Mouse (Mus musculus): ENCODE data around the gene Trpm1. TPM values are rescaled to one million over a fixed set of nuclear protein-coding genes. Genes with fewer than 3 reads are reported as not detected.

Trpm1 gene
- polyA plus RNA-seq, 1 experiment = 0.15 TPM

DNA sequence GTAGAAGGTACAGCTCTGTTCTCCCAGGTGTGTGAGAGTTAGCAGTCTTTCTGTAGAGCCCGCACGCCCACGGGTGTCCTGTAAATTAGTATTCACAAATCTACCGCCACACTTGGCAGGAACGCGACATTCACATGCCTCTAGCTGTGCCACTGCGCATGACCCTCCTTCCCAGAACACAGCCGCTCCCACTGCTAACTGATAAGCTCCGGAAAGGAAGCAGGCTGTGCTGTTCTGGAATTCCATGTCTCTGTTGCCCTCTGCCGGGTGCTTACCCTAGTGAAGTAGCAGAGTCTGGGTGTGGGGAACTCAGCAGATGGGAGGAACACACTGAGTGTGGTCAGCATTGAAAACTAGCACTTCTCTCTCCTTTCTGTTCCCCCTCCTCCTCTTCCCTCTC is 2.1 kb downstream of the Trpm1 start:
- TF ChIP-seq POLR2A (IDR thresholded peaks at IDR 0.05; ENCODE audit: extremely low read depth, insufficient read depth, low read length) (0 out of 2 replicates have a peak, but pooled peaks have one; percentile 32), CTCF (IDR thresholded peaks at IDR 0.05; ENCODE audit: extremely low read depth, insufficient read depth, low read length) (peak; percentile 71)
- peaks cover 15% of the 10 kb centered on the region for H3K4me1 ChIP-seq (ENCODE audit: control insufficient read depth, insufficient read depth, low read length)
- peak overlapping the region; percentile 76 for H3K27ac ChIP-seq (ENCODE audit: insufficient read depth, low read length)
- H3K4me3 ChIP-seq (ENCODE audit: insufficient read depth, low read length) = no peak overlapping the region

DNA sequence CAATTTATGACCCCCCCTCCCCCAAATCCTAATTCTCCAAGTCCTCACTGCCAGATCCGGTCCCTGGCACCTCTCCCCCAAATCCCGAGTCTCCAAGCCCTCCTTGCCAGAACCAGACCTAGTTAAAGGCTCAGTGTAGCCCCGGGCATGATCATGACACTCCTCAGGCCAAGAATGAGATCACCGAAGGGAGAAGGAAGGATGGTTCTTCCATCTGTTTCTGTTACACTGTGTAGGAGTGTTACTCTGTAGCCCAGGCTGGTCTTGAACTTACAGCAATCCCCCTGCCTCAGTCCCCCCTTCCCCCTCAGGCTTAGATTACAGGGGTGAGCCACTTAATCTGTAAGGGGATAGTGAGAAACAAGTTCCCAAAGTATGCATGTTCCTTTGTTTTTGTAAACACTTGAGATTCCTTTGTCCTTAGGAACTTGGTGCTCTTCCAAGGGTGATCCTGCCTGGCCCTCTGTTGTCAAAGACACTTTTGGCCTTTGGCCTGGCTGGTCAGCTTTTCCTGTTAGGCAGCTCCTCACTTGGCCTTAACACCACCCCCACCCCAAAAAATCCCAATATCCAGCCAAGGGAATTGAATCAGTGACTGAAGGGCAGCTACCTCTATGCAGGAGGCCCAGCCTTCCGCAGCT is 2.8 kb downstream of the Trpm1 start:
- Histone ChIP-seq H3K27ac (ENCODE audit: insufficient read depth, low read length) (peak overlapping the region; percentile 76), H3K4me1 (ENCODE audit: control insufficient read depth, insufficient read depth, low read length) (peaks cover 15% of the 10 kb centered on the region), H3K4me3 (ENCODE audit: insufficient read depth, low read length) (no peak overlapping the region)
- TF ChIP-seq CTCF (IDR thresholded peaks at IDR 0.05; ENCODE audit: extremely low read depth, insufficient read depth, low read length) (no peak), POLR2A (IDR thresholded peaks at IDR 0.05; ENCODE audit: extremely low read depth, insufficient read depth, low read length) (no peak)

- 0 out of 2 replicates have a peak overlapping the region, but pooled peaks have one; percentile 43 for H3K27ac ChIP-seq (ENCODE audit: insufficient read depth, low read length)
- H3K4me1 ChIP-seq (ENCODE audit: control insufficient read depth, insufficient read depth, low read length) = peaks cover 15% of the 10 kb centered on the region
- TF ChIP-seq CTCF (IDR thresholded peaks at IDR 0.05; ENCODE audit: extremely low read depth, insufficient read depth, low read length) (no peak), POLR2A (IDR thresholded peaks at IDR 0.05; ENCODE audit: extremely low read depth, insufficient read depth, low read length) (no peak)
These were observed 3.5 kb downstream of the Trpm1 start for GRCm38 (mm10) chr7:64156918-64157690.

DNA sequence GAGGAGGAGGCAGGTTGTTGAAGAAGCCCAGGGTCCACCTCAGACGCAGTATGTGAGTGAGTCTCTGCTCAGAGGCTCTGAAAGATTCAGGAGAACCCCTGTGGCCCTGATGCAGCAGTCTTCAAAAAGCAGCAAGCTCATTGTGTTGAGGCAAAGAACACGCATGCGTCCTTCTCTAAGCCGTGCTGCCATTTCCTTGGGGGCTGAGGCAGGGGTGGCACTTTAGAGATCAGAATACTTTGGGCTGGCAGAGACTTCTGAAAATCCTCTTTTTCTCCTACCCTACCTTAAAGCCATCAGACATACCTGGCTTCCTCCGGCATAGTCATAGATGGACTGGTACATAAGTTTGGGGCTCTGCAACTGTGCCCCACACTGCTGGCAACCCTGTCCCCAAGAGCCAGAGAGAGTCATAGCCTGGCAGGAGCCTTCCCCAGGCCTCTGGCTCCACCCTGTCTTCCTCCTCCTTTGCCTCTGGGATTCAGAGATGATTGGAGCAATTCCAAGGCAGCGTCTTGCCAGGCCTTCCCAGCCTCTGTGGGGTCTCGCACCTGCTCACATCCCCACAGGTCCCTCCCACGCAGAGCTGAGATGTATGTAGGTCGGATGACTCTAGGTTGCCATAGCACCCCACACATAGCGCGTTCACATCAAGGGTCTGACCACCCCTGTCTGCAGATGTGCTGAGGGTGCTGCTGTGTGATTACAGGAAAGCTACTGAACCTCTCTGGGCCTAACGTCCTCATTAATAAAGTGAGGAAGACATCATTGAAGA is 4.8 kb downstream of the Trpm1 start:
- Histone ChIP-seq H3K4me3 (ENCODE audit: insufficient read depth, low read length) (no peak overlapping the region), H3K4me1 (ENCODE audit: control insufficient read depth, insufficient read depth, low read length) (peaks cover 15% of the 10 kb centered on the region), H3K27ac (ENCODE audit: insufficient read depth, low read length) (peak overlapping the region; percentile 43)
- TF ChIP-seq CTCF (IDR thresholded peaks at IDR 0.05; ENCODE audit: extremely low read depth, insufficient read depth, low read length) (no peak), POLR2A (IDR thresholded peaks at IDR 0.05; ENCODE audit: extremely low read depth, insufficient read depth, low read length) (no peak)

More at GRCm38 (mm10) chr7:64156918-64157690, 3.5 kb downstream of the Trpm1 start:
- no peak overlapping the region for H3K4me3 ChIP-seq (ENCODE audit: insufficient read depth, low read length)

GRCm38 (mm10) chr7:64159056-64159542 is 5.5 kb downstream of the Trpm1 start:
- TF ChIP-seq POLR2A (IDR thresholded peaks at IDR 0.05; ENCODE audit: extremely low read depth, insufficient read depth, low read length) = no peak
- no peak for TF ChIP-seq CTCF (IDR thresholded peaks at IDR 0.05; ENCODE audit: extremely low read depth, insufficient read depth, low read length)
- Histone ChIP-seq H3K4me1 (ENCODE audit: control insufficient read depth, insufficient read depth, low read length) (peaks cover 15% of the 10 kb centered on the region), H3K4me3 (ENCODE audit: insufficient read depth, low read length) (no peak overlapping the region), H3K27ac (ENCODE audit: insufficient read depth, low read length) (peak overlapping the region; percentile 66)

- TF ChIP-seq CTCF (IDR thresholded peaks at IDR 0.05; ENCODE audit: extremely low read depth, insufficient read depth, low read length) (no peak), POLR2A (IDR thresholded peaks at IDR 0.05; ENCODE audit: extremely low read depth, insufficient read depth, low read length) (no peak)
- H3K27ac ChIP-seq (ENCODE audit: insufficient read depth, low read length) = peak overlapping the region; percentile 72
- no peak overlapping the region for H3K4me3 ChIP-seq (ENCODE audit: insufficient read depth, low read length)
- peaks cover 15% of the 10 kb centered on the region for H3K4me1 ChIP-seq (ENCODE audit: control insufficient read depth, insufficient read depth, low read length)
These were observed 6.3 kb downstream of the Trpm1 start for GRCm38 (mm10) chr7:64159612-64160591.

- no peak for TF ChIP-seq CTCF (IDR thresholded peaks at IDR 0.05; ENCODE audit: extremely low read depth, insufficient read depth, low read length)
- TF ChIP-seq POLR2A (IDR thresholded peaks at IDR 0.05; ENCODE audit: extremely low read depth, insufficient read depth, low read length) = no peak
- Histone ChIP-seq H3K4me1 (ENCODE audit: control insufficient read depth, insufficient read depth, low read length) (peaks cover 13% of the 10 kb centered on the region), H3K27ac (ENCODE audit: insufficient read depth, low read length) (peak overlapping the region; percentile 72), H3K4me3 (ENCODE audit: insufficient read depth, low read length) (no peak overlapping the region)
These were observed 7.3 kb downstream of the Trpm1 start for GRCm38 (mm10) chr7:64160737-64161470.

- Histone ChIP-seq H3K4me1 (ENCODE audit: control insufficient read depth, insufficient read depth, low read length) (peaks cover 10% of the 10 kb centered on the region; the same call in 1 of the 2 replicates), H3K4me3 (ENCODE audit: insufficient read depth, low read length) (no peak overlapping the region), H3K27ac (ENCODE audit: insufficient read depth, low read length) (no peak overlapping the region)
- TF ChIP-seq CTCF (IDR thresholded peaks at IDR 0.05; ENCODE audit: extremely low read depth, insufficient read depth, low read length) = no peak
- TF ChIP-seq POLR2A (IDR thresholded peaks at IDR 0.05; ENCODE audit: extremely low read depth, insufficient read depth, low read length) = no peak
These were observed 8.4 kb downstream of the Trpm1 start for GRCm38 (mm10) chr7:64161990-64162389.
